Mouse (Mus musculus) retina, adult 2 months (tissue): ENCODE measurements around the gene Mmel1.

Source experiments
- DNase-seq: peaks from one replicate; pipeline ENCODE4 v3.0.0-alpha.2; 2012; ENCODE audit warnings: low read depth, low spot score

Mmel1 gene

GRCm38 (mm10) chr4:154869440-154869839, at the start of gene Mmel1:
TSS of gene Mmel1 (plus strand) at chr4:154869585.
- DNase-seq, result no peak

- peak; percentile 52 for DNase-seq
Measured at GRCm38 (mm10) chr4:154825662-154826061, 43.7 kb upstream of the Mmel1 start.

DNA sequence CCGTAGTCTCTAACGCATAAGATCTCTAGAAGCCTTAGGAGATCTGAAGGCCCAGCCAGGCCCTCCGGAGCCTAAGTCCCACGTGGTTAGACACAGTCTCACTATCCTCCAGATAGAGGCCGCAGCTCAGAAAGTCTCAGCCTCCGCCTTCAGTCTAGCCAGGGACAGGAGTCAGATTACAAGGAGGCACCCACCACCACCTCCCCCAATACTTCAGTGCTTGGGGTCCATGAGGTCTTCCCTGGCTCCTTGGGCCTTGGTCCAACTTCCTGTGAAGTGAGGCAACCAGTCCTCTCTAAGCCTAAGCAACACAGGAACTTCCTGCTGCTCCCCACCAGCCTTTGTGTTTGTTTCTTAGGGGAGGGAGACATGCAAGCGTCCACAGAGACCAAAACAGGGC, 43.2 kb upstream of the Mmel1 start:
- DNase-seq, result no peak

GRCm38 (mm10) chr4:154827181-154827580, 42.2 kb upstream of the Mmel1 start:
- no peak for DNase-seq

- no peak for DNase-seq
Measured at GRCm38 (mm10) chr4:154827861-154828610, 41.3 kb upstream of the Mmel1 start.

DNA sequence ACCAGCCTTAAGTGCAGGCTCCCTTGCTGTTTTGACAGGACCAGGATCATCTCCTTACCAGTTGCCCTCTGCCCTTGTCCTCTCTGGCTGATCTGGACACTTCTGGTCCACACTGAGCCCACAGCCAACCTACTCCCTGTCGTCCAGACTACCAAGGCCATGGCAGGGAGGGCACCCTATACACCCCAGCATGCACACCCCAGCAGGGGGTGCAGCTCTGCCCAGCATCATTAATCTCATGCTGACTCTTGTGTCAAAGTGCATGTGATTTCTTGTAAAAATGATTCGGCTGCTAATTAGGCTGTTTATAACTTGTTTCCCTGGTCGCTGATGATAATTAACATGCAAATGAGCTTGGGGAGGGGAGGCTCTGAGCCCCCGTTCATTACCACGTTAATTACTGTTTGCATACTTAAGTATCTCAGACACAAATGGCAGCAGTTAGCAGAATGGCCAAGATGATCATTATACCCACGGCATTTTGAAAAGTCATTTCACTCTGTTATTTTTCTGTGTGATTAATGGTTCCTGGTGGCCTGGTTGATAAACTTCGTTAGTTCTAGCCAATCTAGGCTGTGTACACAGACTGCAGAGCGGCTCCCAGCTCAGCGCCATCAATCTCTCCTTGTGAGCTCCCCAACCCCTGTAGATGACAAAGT, 37.3 kb upstream of the Mmel1 start:
- DNase-seq, result no peak

GRCm38 (mm10) chr4:154836183-154836915, 33.0 kb upstream of the Mmel1 start:
- DNase-seq, result no peak

DNA sequence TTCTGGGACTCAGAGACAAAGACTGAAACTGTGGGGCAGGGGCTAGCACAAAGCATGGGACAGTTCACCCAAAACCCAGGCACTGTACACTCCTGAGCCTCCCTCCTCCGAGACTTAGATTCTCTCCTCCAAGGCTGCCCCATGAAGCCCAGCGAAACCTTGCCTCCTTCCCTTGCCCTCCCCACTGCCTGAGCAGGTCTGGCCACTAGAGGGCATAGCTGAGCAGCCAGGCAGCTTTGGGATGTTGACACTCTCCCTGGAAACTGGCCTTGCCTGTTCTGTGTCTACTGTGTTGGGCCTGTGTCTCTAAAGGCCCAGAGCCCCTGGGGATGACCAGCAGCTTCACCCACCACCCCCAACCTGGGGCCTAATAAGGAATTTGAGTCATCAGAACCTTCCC, 32.2 kb upstream of the Mmel1 start, which contains the start of gene Ttc34:
Ttc34 (plus strand) TSS at position 290 of the 400 bp plus-strand sequence.
- no peak for DNase-seq

- no peak for DNase-seq
Measured at GRCm38 (mm10) chr4:154838741-154839140, 30.6 kb upstream of the Mmel1 start.

GRCm38 (mm10) chr4:154839406-154839805, 30.0 kb upstream of the Mmel1 start:
- DNase-seq, result no peak

DNA sequence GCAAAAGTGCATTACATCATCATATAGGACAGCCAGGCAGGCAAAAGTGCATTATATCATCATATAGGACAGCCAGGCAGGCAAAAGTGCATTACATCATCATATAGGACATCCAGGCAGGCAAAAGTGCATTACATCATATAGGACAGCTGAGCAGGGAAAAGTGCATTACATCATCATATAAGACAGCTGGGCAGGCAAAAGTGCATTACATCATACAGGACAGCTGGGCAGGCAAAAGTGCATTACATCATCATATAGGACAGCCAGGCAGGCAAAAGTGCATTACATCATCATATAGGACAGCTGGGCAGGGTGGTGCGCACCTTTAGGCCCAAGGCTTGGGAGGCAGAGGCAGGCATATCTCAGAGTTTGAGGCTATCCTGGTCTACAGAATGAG, 16.7 kb upstream of the Mmel1 start:
- no peak for DNase-seq

DNA sequence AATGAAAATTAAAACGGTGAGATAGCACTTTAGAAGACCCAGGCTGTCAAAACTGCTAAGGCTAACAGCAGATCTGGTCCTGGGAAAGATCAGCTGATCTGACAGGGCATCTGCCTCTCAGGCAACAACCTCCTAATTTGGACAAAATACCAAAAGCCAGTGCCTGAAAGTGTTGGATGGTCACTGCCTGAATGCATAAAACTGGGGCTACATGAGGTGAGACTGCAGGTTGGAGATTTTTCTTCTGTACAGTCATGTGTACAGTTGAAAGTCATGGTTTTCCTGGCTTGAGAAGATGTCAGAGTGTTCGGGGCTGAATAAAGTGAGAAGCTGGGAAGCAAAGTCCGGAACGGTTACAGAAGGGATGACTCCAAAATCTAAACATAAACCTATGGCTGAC, 15.5 kb upstream of the Mmel1 start:
- DNase-seq, result no peak

GRCm38 (mm10) chr4:154854676-154855345, 14.6 kb upstream of the Mmel1 start:
- no peak for DNase-seq

- DNase-seq, result peak; percentile 71
Measured at GRCm38 (mm10) chr4:154855721-154856479, 13.5 kb upstream of the Mmel1 start.

DNA sequence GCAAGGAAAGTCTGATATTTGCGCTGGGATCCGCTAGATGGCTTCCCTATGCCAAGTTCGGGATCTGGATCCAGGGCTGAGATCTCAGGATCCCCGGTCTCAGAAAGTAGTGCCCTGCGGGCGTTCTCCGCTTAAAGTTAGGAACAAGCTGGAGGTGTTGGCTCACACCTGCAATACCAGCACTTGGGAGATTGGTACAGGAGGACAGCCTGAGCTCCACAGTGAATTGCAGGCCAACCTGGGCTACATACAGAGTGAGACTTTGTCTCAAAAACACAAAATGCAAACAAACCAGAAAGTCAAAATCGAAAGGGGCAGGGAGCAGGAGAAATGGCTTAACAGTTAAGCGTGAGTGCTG, 12.9 kb upstream of the Mmel1 start:
- no peak for DNase-seq

DNA sequence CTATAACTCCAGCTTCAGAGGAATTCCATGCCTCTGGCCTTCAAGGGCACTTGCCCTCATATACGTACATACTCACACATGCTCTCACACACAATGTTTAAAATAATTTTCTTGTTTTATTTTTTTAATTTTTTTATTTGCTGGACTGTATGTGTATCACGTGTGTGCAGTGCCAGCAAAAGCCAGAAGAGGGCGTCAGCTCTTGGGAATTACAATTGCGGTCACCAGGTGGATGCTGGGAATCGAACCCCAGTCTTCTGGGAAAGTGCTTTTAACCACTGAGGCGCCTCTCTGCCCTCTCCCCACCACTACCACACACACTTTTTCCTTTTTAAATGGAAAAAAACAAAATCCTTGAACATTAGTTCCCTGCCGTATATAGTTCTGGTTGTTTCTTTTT, 12.5 kb upstream of the Mmel1 start:
- no peak for DNase-seq

DNA sequence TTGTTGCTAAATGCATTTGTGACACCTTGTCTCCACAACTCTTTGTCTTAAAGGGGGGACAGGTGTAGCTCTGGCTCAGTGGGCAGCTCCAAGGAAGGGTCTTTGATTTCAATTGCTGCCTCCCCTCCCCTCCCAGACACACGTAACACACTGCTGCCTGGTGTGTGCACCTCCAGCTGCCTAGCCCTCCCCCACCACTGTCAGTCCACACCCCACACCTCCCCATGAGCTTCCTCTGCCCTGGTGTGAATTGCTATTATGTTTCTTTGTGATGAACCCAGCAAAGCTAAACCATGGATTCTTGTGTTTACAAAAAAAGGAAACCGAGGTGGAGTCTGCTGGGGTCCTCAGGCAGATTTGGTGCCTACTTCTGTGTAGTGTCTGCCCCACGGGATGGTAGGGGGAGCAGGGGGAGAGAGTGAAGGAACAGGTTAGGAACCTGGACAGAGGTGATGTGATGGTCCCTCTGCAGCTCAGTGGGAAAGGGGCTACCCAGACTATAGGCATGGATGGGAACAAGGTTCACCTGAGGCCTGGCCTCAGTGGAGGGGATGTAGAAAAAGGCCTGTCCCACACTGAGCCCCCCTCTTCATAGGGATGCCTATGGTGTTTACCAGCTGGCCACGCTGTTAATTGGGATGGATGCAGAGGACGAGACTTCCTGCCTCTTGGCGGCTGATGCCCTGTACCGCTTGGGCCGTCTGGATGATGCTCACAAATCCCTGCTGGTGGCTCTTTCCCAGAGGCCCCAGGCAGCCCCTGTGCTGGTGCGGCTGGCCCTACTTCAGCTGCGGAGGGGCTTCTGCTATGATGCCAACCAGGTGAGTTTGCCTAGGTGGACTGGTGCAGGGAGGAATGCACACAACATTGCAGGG, 11.8 kb upstream of the Mmel1 start:
- no peak for DNase-seq

DNA sequence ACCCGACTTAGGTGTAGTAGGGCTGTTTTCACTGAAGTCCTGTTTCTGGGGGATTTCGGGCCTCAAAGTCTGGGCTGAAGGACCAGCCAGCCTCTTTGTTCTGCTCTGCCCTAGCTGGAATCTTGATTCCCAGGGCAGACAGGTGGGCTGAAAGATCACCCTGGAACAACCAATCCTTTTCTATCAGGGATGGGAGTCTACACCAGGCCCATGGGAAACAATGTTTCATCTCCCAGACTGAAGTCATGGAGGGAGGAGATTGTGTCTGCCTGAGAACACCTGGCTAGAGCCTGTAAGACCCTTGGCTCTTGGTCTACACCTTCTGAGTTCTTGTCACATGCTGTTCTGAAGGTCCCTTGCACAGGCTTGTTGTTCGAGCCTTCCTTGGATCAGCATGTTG, 10.8 kb upstream of the Mmel1 start:
- no peak for DNase-seq

DNA sequence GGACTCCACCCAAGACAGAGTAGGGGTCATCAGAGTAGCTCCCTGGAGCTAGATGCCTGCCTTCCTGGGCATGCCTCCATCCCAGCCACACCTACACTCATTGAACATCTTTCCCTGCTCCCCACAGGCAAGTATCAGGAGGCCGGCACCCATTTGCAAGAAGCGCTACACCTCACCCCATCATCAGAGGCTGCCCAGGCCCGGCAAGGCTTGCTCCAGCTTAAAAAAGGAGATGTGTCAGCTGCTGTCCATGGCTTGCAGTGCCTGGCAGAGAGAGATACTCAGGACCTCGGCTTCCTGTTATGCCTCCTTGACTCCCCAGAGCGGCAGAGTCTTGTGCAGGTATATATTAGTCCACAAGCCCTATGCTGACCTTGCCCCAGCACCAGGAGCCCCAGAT, 7.4 kb upstream of the Mmel1 start:
- no peak for DNase-seq

GRCm38 (mm10) chr4:154863436-154863935, 5.9 kb upstream of the Mmel1 start:
- DNase-seq, result no peak
